10 mouse cellular contexts compared by ENCODE assay signal in genomic region chr2:126360688-126361087, GRCm38 (mm10).
A peak's percentile ranks its signal among the peaks of the same experiment; 100 is the strongest.
DNase-seq lines count a peak whose midpoint lies in the region; ATAC-seq and TF ChIP-seq lines count a peak whose summit lies in the region.
"Had no signal": no experiment of that assay in that cellular context is flagged by ENCODE, and none has a peak within 500 bp of the region (broad histone marks: within the 10 kb centered on the region; RNA-seq: fewer than 3 reads in every experiment).

No protein-coding gene starts in this region.

- TF ChIP-seq POLR2A in lung, adult 2 months (IDR thresholded peaks at IDR 0.05; ENCODE audit: borderline replicate concordance, extremely low read depth, low read depth, low read length) = no peak

- H3K4me2 ChIP-seq in intestine, postnatal 0 days (replicated peaks; ENCODE audit: low read depth) = peak overlapping the region; percentile 14; the same call in 1 of the 2 replicates
- no peak overlapping the region for H3K4me2 ChIP-seq in midbrain, postnatal 0 days (ENCODE audit: low read depth, low read length, poor library complexity, severe bottlenecking)
- H3K4me2 ChIP-seq in forebrain, embryonic 15.5 days (replicated peaks) = no peak overlapping the region
- H3K4me2 ChIP-seq: hindbrain, embryonic 12.5 days; midbrain, embryonic 12.5 days had no signal

- no peaks in the 10 kb centered on the region for H3K4me1 ChIP-seq in lung, adult 2 months (ENCODE audit: control insufficient read depth, insufficient read depth, low read length)
- H3K4me1 ChIP-seq in intestine, postnatal 0 days (replicated peaks; ENCODE audit: control insufficient read depth, insufficient read depth, low read length) = no peaks in the 10 kb centered on the region
- no peaks in the 10 kb centered on the region for H3K4me1 ChIP-seq in midbrain, postnatal 0 days (ENCODE audit: insufficient read depth, low read length)
- H3K4me1 ChIP-seq in forebrain, embryonic 15.5 days = no peaks in the 10 kb centered on the region
- H3K4me1 ChIP-seq: hindbrain, embryonic 12.5 days had no signal

- intact Hi-C loops in gastrocnemius, postnatal 36 days (cut with DNase I) = loop anchor here (5.0 kb wide), 1 partner anchor 468 kb away; no protein-coding TSS in a partner anchor

- H3K4me3 ChIP-seq in lung, adult 2 months (replicated peaks; ENCODE audit: extremely low read depth, low read depth, low read length) = no peak overlapping the region
- H3K4me3 ChIP-seq in intestine, postnatal 0 days (ENCODE audit: low read depth, low read length) = no peak overlapping the region
- no peak overlapping the region for H3K4me3 ChIP-seq in midbrain, postnatal 0 days (ENCODE audit: low read depth, low read length)
- no peak overlapping the region for H3K4me3 ChIP-seq in forebrain, embryonic 15.5 days
- H3K4me3 ChIP-seq: hindbrain, embryonic 12.5 days; midbrain, embryonic 12.5 days had no signal

- H3K9me3 ChIP-seq in intestine, postnatal 0 days (ENCODE audit: control insufficient read depth) = no peaks in the 10 kb centered on the region
- H3K9me3 ChIP-seq in midbrain, postnatal 0 days (ENCODE audit: low read length) = no peaks in the 10 kb centered on the region
- no peaks in the 10 kb centered on the region for H3K9me3 ChIP-seq in forebrain, embryonic 15.5 days
- H3K9me3 ChIP-seq: hindbrain, embryonic 12.5 days; midbrain, embryonic 12.5 days had no signal

- no peaks in the 10 kb centered on the region for H3K27me3 ChIP-seq in intestine, postnatal 0 days (replicated peaks; ENCODE audit: control insufficient read depth, insufficient read depth, low read length)
- H3K27me3 ChIP-seq in midbrain, postnatal 0 days (ENCODE audit: insufficient read depth, low read length) = no peaks in the 10 kb centered on the region
- H3K27me3 ChIP-seq in forebrain, embryonic 15.5 days = no peaks in the 10 kb centered on the region
- H3K27me3 ChIP-seq: hindbrain, embryonic 12.5 days; midbrain, embryonic 12.5 days had no signal

- peak; percentile 36 to 39 for DNase-seq in lung, adult 18-20 months
- no peak for DNase-seq in lung, adult 2 months
- peak; percentile 43 to 55 for DNase-seq in gastrocnemius, postnatal 36 days
- peak; percentile 83 for DNase-seq in skeletal muscle tissue, adult 2 months (ENCODE audit: low read depth, low spot score)
- DNase-seq in midbrain, postnatal 0 days (ENCODE audit: low spot score) = no peak
- DNase-seq in adrenal gland, adult 18-20 months (ENCODE audit: low spot score in 2 of 2) = no peak

- 46% methylated on average over 6 of the region's 6 CpGs for WGBS in lung, adult 2 months
- 59% methylated on average over 6 of the region's 6 CpGs for WGBS in intestine, postnatal 0 days
- WGBS in midbrain, postnatal 0 days = 50% methylated on average over 6 of the region's 6 CpGs
- WGBS in forebrain, embryonic 15.5 days = 36% methylated on average over 6 of the region's 6 CpGs

- no peak overlapping the region for H3K27ac ChIP-seq in intestine, postnatal 0 days (ENCODE audit: low read depth, low read length)
- H3K27ac ChIP-seq in midbrain, postnatal 0 days (ENCODE audit: low read depth, low read length) = no peak overlapping the region
- H3K27ac ChIP-seq in forebrain, embryonic 15.5 days (replicated peaks) = no peak overlapping the region
- H3K27ac ChIP-seq: hindbrain, embryonic 12.5 days; midbrain, embryonic 12.5 days had no signal

- no peak for ATAC-seq in intestine, postnatal 0 days
- ATAC-seq in midbrain, postnatal 0 days (ENCODE audit: low FRiP score) = no peak
- ATAC-seq in forebrain, embryonic 15.5 days (replicated peaks) = no peak

- H3K9ac ChIP-seq in intestine, postnatal 0 days (ENCODE audit: low read depth, low read length) = no peak overlapping the region
- H3K9ac ChIP-seq in midbrain, postnatal 0 days (replicated peaks; ENCODE audit: low read length, poor library complexity, severe bottlenecking) = no peak overlapping the region
- no peak overlapping the region for H3K9ac ChIP-seq in forebrain, embryonic 15.5 days (replicated peaks)
- H3K9ac ChIP-seq: hindbrain, embryonic 12.5 days; midbrain, embryonic 12.5 days had no signal

- no peak for TF ChIP-seq CTCF in lung, adult 2 months (IDR thresholded peaks at IDR 0.05; ENCODE audit: insufficient read depth, low read length)
- 0 out of 2 replicates have a peak, but pooled peaks have one; percentile 9 for TF ChIP-seq CTCF in intestine, postnatal 0 days (IDR thresholded peaks at IDR 0.05; ENCODE audit: low read depth)
- TF ChIP-seq CTCF in midbrain, postnatal 0 days (IDR thresholded peaks at IDR 0.05) = no peak

- H3K36me3 ChIP-seq in intestine, postnatal 0 days (ENCODE audit: control insufficient read depth, insufficient read depth) = no peaks in the 10 kb centered on the region
- H3K36me3 ChIP-seq in midbrain, postnatal 0 days (ENCODE audit: insufficient read depth, low read length) = no peaks in the 10 kb centered on the region
- no peaks in the 10 kb centered on the region for H3K36me3 ChIP-seq in forebrain, embryonic 15.5 days
- H3K36me3 ChIP-seq: hindbrain, embryonic 12.5 days; midbrain, embryonic 12.5 days had no signal

Comparison
In these comparisons a context has a peak if more than half of its experiments do, and no peak if none do; other contexts are left out.
1. DNase-seq: peak in lung, adult 18-20 months (2 of 2), gastrocnemius, postnatal 36 days (2 of 2) and skeletal muscle tissue, adult 2 months (single experiment); none in lung, adult 2 months (single experiment), midbrain, postnatal 0 days (single experiment) and adrenal gland, adult 18-20 months (0 of 2).